Mouse (Mus musculus): ENCODE measurements at regions not wholly inside any gene's neighbourhood (a gene's known extent, or its start where the extent isn't known, plus 50 kb on each side); places are given as distances from the start of the nearest gene placed in this dataset.

- TF ChIP-seq CTCF (IDR thresholded peaks at IDR 0.05; ENCODE audit: low read depth): no peak
- H3K27me3 ChIP-seq (ENCODE audit: insufficient read depth, low read length): no peaks in the 10 kb centered on the region
- H3K4me3 ChIP-seq (ENCODE audit: low read length): no peak overlapping the region
- no peak overlapping the region for H3K4me2 ChIP-seq (ENCODE audit: low read depth, low read length)
- H3K27ac ChIP-seq: no peak overlapping the region
- no peaks in the 10 kb centered on the region for H3K4me1 ChIP-seq (ENCODE audit: insufficient read depth, low read length)
- H3K9me3 ChIP-seq (ENCODE audit: low read length): no peaks in the 10 kb centered on the region
- DNase-seq (ENCODE audit: low spot score) (no peak), ATAC-seq (no peak)
- no peak overlapping the region for H3K9ac ChIP-seq (replicated peaks; ENCODE audit: low read length)
- 85% methylated on average over 4 of the region's 4 CpGs for WGBS
- H3K36me3 ChIP-seq (ENCODE audit: insufficient read depth, low read length): no peaks in the 10 kb centered on the region
Measured at GRCm38 (mm10) chr10:19149196-19149869, 133.9 kb upstream of the Tnfaip3 start.

DNA sequence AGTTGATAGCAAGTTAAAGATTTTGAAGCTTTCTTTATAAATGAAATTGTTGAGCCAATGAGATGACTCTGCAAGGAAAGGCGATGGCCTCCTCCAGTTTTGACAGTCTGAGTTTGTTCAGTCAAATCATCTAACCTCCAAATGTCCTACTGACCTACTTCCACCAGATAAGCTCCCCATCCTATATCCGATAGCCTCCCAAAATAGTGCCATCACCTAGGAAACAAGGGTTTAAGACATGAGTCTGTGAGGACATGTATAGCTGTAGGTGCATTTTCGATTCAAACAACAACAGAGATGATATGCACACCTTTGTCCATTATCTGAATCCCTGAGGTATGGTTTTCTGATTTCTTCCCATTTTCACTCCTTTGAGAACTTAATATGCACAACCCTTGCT is 126.0 kb upstream of the Tnfaip3 start:
- DNase-seq (ENCODE audit: low spot score) (no peak), ATAC-seq (no peak)
- WGBS: 85% methylated on average over 3 of the region's 3 CpGs
- H3K9ac ChIP-seq (replicated peaks; ENCODE audit: low read length): no peak overlapping the region
- no peaks in the 10 kb centered on the region for H3K4me1 ChIP-seq (ENCODE audit: insufficient read depth, low read length)
- no peak overlapping the region for H3K4me3 ChIP-seq (ENCODE audit: low read length)
- no peak overlapping the region for H3K27ac ChIP-seq
- no peaks in the 10 kb centered on the region for H3K9me3 ChIP-seq (ENCODE audit: low read length)
- no peaks in the 10 kb centered on the region for H3K27me3 ChIP-seq (ENCODE audit: insufficient read depth, low read length)
- TF ChIP-seq CTCF (IDR thresholded peaks at IDR 0.05; ENCODE audit: low read depth): no peak
- H3K4me2 ChIP-seq (ENCODE audit: low read depth, low read length): no peak overlapping the region
- H3K36me3 ChIP-seq (ENCODE audit: insufficient read depth, low read length): no peaks in the 10 kb centered on the region

- Histone ChIP-seq H3K4me3 (ENCODE audit: low read length) (no peak overlapping the region), H3K27ac (no peak overlapping the region), H3K9me3 (ENCODE audit: low read length) (no peaks in the 10 kb centered on the region), H3K4me1 (ENCODE audit: insufficient read depth, low read length) (no peaks in the 10 kb centered on the region), H3K9ac (replicated peaks; ENCODE audit: low read length) (no peak overlapping the region), H3K4me2 (ENCODE audit: low read depth, low read length) (no peak overlapping the region), H3K27me3 (ENCODE audit: insufficient read depth, low read length) (no peaks in the 10 kb centered on the region), H3K36me3 (ENCODE audit: insufficient read depth, low read length) (no peaks in the 10 kb centered on the region)
- DNase-seq (ENCODE audit: low spot score) (no peak), ATAC-seq (no peak)
- TF ChIP-seq CTCF (IDR thresholded peaks at IDR 0.05; ENCODE audit: low read depth): no peak
- WGBS: 90% methylated on average over 5 of the region's 5 CpGs
Measured at GRCm38 (mm10) chr10:19140628-19141027, 125.2 kb upstream of the Tnfaip3 start.

GRCm38 (mm10) chr10:19139234-19139633 is 123.8 kb upstream of the Tnfaip3 start:
- H3K36me3 ChIP-seq (ENCODE audit: insufficient read depth, low read length): no peaks in the 10 kb centered on the region
- no peak overlapping the region for H3K4me3 ChIP-seq (ENCODE audit: low read length)
- H3K27ac ChIP-seq: no peak overlapping the region
- 60% methylated on average over 2 of the region's 2 CpGs for WGBS
- no peak overlapping the region for H3K4me2 ChIP-seq (ENCODE audit: low read depth, low read length)
- no peaks in the 10 kb centered on the region for H3K27me3 ChIP-seq (ENCODE audit: insufficient read depth, low read length)
- H3K9ac ChIP-seq (replicated peaks; ENCODE audit: low read length): no peak overlapping the region
- no peak for ATAC-seq
- no peak for TF ChIP-seq CTCF (IDR thresholded peaks at IDR 0.05; ENCODE audit: low read depth)
- no peaks in the 10 kb centered on the region for H3K4me1 ChIP-seq (ENCODE audit: insufficient read depth, low read length)
- H3K9me3 ChIP-seq (ENCODE audit: low read length): no peaks in the 10 kb centered on the region
- no peak for DNase-seq (ENCODE audit: low spot score)

- Histone ChIP-seq H3K9ac (replicated peaks; ENCODE audit: low read length) (no peak overlapping the region), H3K4me1 (ENCODE audit: insufficient read depth, low read length) (no peaks in the 10 kb centered on the region), H3K9me3 (ENCODE audit: low read length) (no peaks in the 10 kb centered on the region), H3K27me3 (ENCODE audit: insufficient read depth, low read length) (no peaks in the 10 kb centered on the region), H3K4me3 (ENCODE audit: low read length) (no peak overlapping the region), H3K36me3 (ENCODE audit: insufficient read depth, low read length) (no peaks in the 10 kb centered on the region), H3K27ac (no peak overlapping the region), H3K4me2 (ENCODE audit: low read depth, low read length) (no peak overlapping the region)
- ATAC-seq (no peak), DNase-seq (ENCODE audit: low spot score) (no peak)
- no peak for TF ChIP-seq CTCF (IDR thresholded peaks at IDR 0.05; ENCODE audit: low read depth)
- 79% methylated on average over 1 of the region's 1 CpGs for WGBS
Measured at GRCm38 (mm10) chr10:19138258-19138657, 122.8 kb upstream of the Tnfaip3 start.

DNA sequence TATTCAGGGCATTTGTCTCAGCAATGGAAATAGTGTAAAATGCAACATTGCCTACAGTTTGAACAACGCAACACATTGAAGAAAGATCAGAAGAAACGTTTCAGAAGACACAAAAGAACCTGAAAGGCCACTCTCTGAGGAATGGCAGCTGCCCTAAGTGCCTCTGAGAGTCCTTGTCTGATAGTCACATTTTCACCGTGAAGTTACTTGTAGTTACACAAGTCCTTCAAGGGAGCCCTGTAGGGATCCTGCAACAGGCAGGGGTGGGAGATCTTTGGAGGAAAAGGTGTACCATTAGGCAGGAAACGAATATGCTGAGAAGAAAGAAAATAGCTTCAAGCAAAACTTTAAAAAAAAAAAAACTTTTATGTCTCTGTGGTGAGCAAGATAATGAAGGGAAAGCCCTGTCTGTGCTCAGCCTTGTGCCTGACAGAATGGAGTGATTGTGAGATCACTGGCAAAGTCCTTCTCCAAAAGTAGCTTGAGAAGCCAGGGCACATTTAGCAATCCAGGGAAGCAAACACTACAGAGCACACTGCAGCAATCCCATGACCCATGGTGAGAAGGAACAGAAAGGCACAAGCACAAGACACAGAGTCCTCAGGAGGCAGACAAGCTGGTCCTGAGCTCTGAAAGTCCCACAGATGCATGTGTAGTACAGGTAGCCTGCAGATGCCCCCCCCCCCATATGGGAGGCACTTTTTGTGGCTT is 112.3 kb upstream of the Tnfaip3 start:
- DNase-seq (ENCODE audit: low spot score) (no peak), ATAC-seq (no peak)
- H3K27me3 ChIP-seq (ENCODE audit: insufficient read depth, low read length): no peaks in the 10 kb centered on the region
- no peak for TF ChIP-seq CTCF (IDR thresholded peaks at IDR 0.05; ENCODE audit: low read depth)
- H3K4me1 ChIP-seq (ENCODE audit: insufficient read depth, low read length): no peaks in the 10 kb centered on the region
- H3K27ac ChIP-seq: no peak overlapping the region
- no peak overlapping the region for H3K4me2 ChIP-seq (ENCODE audit: low read depth, low read length)
- H3K9me3 ChIP-seq (ENCODE audit: low read length): no peaks in the 10 kb centered on the region
- 62% methylated on average over 4 of the region's 4 CpGs for WGBS
- H3K9ac ChIP-seq (replicated peaks; ENCODE audit: low read length): no peak overlapping the region
- no peaks in the 10 kb centered on the region for H3K36me3 ChIP-seq (ENCODE audit: insufficient read depth, low read length)
- no peak overlapping the region for H3K4me3 ChIP-seq (ENCODE audit: low read length)

GRCm38 (mm10) chr10:19126922-19127321 is 111.5 kb upstream of the Tnfaip3 start:
- no peaks in the 10 kb centered on the region for H3K27me3 ChIP-seq (ENCODE audit: insufficient read depth, low read length)
- H3K4me1 ChIP-seq (ENCODE audit: insufficient read depth, low read length): no peaks in the 10 kb centered on the region
- H3K4me2 ChIP-seq (ENCODE audit: low read depth, low read length): no peak overlapping the region
- no peak for DNase-seq (ENCODE audit: low spot score)
- no peak for TF ChIP-seq CTCF (IDR thresholded peaks at IDR 0.05; ENCODE audit: low read depth)
- no peak overlapping the region for H3K27ac ChIP-seq
- H3K36me3 ChIP-seq (ENCODE audit: insufficient read depth, low read length): no peaks in the 10 kb centered on the region
- ATAC-seq: no peak
- WGBS: 67% methylated on average over 2 of the region's 2 CpGs
- H3K9ac ChIP-seq (replicated peaks; ENCODE audit: low read length): no peak overlapping the region
- H3K4me3 ChIP-seq (ENCODE audit: low read length): no peak overlapping the region
- no peaks in the 10 kb centered on the region for H3K9me3 ChIP-seq (ENCODE audit: low read length)

All from hindbrain, postnatal 0 days (tissue).